Mouse (Mus musculus) macrophage (primary cell): ENCODE data around the gene Sppl3. TPM values are rescaled to one million over a fixed set of nuclear protein-coding genes. Genes with fewer than 3 reads are reported as not detected.

Experiments
- H3K27ac ChIP-seq: fragments of 350-480 bp; formaldehyde crosslinking; 2 replicates; pipeline ENCODE4 v1.9.0; 2021
- H3K36me3 ChIP-seq: fragments of 350-480 bp; formaldehyde crosslinking; 2 replicates; pipeline ENCODE4 v1.9.0; 2021; ENCODE audit errors: inconsistent target
- H3K4me3 ChIP-seq: fragments of 350-480 bp; formaldehyde crosslinking; 2 replicates; pipeline ENCODE4 v1.9.0; 2021; ENCODE audit errors: inconsistent target
- H3K79me2 ChIP-seq: fragments of 350-480 bp; formaldehyde crosslinking; 2 replicates; pipeline ENCODE4 v1.9.0; 2021; ENCODE audit errors: inconsistent target
- WGBS: methylation state at CpG from one replicate; pipeline ENCODE4 v1.1.7; 2026; ENCODE audit warnings: inconsistent platforms; ENCODE audit not compliant: missing documents; 5-methylcytosine and 5-hydroxymethylcytosine counted together
- polyA plus RNA-seq: library from polyadenylated mRNA; stranded (reverse); fragments of 250-400 nt; gene quantifications from 3 replicates; pipeline ENCODE4 v1.2.4, GENCODE M21; 2018; ENCODE audit warnings: inconsistent platforms

The Sppl3 gene
- polyA plus RNA-seq, 1 experiment from 2014 or later = 21.6 TPM

DNA sequence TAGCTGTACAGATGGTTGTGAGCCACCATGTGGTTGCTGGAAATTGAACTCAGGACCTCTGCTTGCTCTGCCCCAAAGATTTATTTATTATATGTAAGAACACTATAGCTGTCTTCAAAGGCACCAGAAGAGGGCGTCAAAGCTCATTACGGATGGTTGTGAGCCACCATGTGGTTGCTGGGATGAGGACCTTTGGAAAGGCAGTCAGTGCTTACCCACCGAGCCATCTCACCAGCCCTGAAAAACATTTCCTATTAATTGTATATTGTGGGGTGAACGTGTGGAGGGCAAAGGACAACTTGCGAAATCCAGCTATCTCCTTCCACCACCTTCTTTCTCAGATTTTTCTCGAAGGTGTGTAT is 32.1 kb upstream of the Sppl3 start:
- WGBS = 6% methylated on average over 6 of the region's 6 CpGs
- H3K27ac ChIP-seq = no peak overlapping the region
- H3K79me2 ChIP-seq = no peaks in the 10 kb centered on the region
- no peak overlapping the region; the same call in 1 of the 2 replicates for H3K4me3 ChIP-seq
- no peaks in the 10 kb centered on the region for H3K36me3 ChIP-seq

DNA sequence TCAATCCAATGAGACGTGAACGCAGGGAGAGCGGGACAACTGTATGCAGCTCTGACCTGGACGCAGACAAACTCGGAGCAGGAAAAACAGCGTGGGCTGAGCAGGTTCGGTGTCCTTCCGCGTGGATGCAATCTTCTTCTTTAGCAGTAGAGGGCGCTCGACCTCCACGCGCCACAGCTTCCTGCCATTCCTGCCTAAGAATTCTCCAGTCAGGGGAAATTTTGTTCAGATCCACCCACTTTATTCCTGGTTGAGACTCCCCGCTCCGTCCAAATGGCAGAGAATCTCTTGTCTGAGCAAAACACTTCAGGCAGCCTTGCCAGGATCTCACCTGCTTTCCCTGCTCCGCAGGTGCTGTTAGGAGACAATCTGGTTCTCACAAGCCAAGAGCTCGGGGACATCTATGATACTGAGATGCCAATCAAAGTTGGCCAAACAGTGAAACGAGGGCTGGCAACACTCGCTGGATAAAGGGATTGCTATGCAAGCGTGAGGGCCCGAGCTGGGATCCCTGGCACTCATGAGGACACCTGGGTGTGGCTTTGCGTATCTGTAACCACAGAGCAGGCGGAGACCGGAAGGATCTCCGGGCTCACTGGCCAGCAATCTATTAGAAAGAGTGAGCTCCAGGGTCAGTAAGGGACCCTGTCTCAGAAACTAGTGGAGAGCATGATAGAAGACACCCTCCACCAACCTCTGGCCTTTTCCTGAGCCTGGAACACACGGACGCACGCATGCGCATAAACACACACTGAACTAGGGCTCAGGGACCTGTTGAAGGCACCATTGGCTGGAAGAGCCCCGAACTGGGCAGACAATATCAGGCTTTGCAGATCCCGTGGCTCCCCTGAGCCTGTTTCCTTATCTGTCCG is 31.5 kb upstream of the Sppl3 start:
- WGBS = 9% methylated on average over 32 of the region's 32 CpGs
- Histone ChIP-seq H3K79me2 (no peaks in the 10 kb centered on the region), H3K36me3 (no peaks in the 10 kb centered on the region), H3K4me3 (peak overlapping the region; percentile 26), H3K27ac (no peak overlapping the region)

DNA sequence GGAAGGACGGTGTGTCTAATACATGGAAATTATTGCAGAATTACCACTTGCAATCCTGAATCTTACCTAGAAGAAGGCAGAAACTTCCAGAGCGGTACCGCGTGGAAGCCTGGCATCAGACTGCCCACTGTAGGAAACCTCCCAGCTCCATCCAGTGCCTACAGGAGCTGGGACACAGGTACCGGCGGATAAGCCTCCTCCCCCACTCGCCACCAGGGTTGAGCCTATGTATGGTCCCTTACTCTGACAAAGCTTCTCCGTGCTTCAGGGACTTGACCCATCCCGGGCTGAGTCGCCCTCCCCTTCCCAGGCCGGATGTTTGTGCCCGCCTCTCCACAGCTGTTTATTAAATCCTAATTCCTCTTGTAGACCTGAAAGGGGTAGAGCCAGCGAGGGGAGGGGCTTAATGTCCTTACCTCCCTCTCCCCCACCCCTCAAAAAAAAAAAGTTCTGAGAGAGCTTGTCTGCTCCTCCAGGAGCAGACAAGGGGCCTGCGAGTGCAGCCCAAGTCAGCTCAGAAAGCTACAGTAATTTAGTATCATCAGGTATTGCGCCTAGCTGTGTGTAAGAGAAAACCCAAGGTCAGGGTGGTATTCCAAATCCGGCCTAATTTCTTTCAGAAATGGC is 30.7 kb upstream of the Sppl3 start:
- no peaks in the 10 kb centered on the region for H3K36me3 ChIP-seq
- H3K27ac ChIP-seq = no peak overlapping the region
- H3K4me3 ChIP-seq = no peak overlapping the region; the same call in 1 of the 2 replicates
- H3K79me2 ChIP-seq = no peaks in the 10 kb centered on the region
- 62% methylated on average over 13 of the region's 16 CpGs for WGBS

DNA sequence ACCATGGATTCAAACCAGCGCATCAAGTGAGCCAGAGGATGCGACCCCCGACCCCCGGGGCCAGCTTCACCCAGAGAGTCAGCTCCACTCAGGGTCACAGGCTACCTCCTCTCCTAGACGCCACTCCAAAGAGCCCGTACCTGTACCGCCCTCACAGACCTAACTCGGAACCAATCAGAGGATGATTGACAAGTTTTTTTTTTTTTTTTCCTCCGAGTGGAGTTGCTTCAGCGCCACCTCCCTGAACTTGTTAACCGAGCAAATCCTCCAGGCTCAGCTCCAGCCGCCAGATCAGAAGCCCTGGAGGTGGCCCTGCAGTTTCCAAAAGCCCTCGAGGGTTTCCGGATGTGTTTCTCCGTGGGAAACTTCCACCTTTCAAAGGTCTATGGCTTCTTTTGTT is 28.9 kb upstream of the Sppl3 start:
- Histone ChIP-seq H3K4me3 (no peak overlapping the region), H3K27ac (no peak overlapping the region), H3K79me2 (no peaks in the 10 kb centered on the region), H3K36me3 (no peaks in the 10 kb centered on the region)
- WGBS = 68% methylated on average over 14 of the region's 15 CpGs

DNA sequence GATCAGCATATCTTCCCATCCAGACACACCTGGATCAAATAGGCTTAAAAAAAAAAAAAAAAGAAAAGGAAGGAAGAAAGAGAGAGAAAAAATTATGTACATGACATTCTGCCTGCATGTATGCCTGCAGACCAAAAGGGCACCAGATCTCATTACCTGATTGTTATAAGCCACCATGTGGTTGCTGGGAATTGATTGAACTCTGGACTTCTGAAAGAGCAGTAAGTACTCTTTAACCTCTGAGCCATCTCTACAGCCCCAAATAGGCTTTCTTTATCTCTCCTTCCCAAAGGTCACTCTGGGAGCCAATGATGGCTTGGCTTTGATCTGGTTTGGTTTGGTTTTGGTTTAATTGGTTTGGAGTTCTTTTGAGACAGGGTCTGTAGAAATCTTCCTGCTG is 25.9 kb upstream of the Sppl3 start:
- H3K27ac ChIP-seq = no peak overlapping the region
- H3K79me2 ChIP-seq = no peaks in the 10 kb centered on the region
- no peaks in the 10 kb centered on the region for H3K36me3 ChIP-seq
- no peak overlapping the region for H3K4me3 ChIP-seq

DNA sequence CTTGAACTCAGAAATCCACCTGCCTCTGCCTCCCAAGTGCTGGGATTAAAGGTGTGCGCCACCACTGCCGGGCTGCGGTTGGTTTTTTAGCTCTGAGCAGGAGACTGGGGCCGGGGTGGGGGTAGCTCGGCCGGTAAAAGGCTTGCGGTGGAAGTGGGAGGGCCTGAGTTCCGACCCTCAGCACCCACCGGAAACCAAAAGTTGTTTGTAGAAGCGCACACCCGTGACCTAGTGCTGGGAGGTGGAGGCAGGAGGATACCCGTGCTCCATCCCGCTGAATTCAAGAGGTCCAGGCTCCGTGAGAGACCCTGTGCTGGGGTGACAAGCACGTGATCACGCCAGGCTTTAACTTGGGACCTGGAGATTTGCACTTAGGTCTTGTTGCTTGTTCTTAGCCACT is 14.5 kb upstream of the Sppl3 start:
- Histone ChIP-seq H3K27ac (no peak overlapping the region), H3K36me3 (no peaks in the 10 kb centered on the region), H3K79me2 (no peaks in the 10 kb centered on the region), H3K4me3 (no peak overlapping the region)
- 68% methylated on average over 15 of the region's 16 CpGs for WGBS

DNA sequence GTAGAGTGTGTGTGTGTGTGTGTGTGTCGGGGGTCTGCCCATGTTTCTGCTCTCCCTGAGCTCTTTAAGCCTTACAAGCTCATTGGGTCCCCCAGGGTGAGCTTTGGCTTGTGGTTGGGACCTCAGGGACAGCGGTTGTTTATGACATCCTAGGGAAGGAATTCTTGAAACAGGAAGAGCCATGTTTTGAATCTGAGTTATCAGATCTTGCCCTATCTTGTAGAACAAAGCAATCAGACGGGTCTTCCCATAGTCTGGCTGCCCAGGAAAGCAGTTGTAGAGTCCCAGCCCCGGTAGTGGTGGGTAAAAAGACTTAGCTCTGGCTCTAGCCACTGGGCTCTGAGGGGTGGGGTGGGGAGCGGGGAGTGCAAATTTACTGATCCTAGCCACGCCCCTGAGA is 13.6 kb upstream of the Sppl3 start:
- Histone ChIP-seq H3K4me3 (no peak overlapping the region), H3K27ac (no peak overlapping the region), H3K79me2 (no peaks in the 10 kb centered on the region), H3K36me3 (no peaks in the 10 kb centered on the region)
- 41% methylated on average over 6 of the region's 6 CpGs for WGBS

DNA sequence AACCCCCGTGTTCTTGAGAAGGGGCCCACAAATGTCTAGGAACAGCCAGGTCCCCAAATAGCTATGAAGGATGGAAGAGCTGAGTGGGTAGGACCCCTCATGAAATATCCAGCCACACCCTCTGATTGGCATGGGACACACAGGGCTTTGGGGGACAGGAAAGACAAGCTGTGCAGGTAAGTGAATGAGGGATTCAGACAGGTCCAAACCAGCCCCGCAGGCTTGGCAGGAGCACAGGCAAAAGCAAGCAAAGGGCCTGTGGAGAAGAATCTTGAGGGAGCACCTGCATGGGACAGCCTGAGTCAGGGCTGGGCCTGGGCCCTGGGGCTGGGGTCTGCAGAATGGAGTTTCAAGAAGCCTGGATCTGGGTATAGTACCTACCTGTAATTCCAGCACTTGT is 10.4 kb upstream of the Sppl3 start:
- no peak overlapping the region for H3K27ac ChIP-seq
- H3K79me2 ChIP-seq = no peaks in the 10 kb centered on the region
- H3K4me3 ChIP-seq = no peak overlapping the region
- 83% methylated on average over 2 of the region's 2 CpGs for WGBS
- H3K36me3 ChIP-seq = no peaks in the 10 kb centered on the region

DNA sequence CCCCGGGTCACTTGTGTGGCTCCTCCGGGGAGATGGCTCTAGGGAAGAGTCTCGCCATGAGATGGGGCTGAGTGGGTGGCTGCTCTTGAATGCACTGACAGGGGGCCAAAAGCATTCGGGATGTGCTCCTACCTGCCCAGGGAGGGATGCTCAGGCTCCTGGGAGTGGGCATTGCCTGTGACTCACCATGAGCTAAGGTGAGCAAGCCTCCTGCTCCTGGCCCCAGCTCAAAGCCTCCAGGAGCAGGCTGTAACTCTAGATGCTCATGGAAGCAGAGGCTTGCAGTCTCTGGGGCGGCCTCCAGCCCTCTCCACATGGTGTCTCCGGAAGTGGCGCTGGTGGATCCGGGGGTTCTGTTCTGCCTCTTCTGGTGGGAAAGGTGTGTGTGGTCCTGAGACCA is 9.5 kb upstream of the Sppl3 start:
- Histone ChIP-seq H3K27ac (no peak overlapping the region), H3K4me3 (no peak overlapping the region), H3K79me2 (no peaks in the 10 kb centered on the region), H3K36me3 (no peaks in the 10 kb centered on the region)
- 90% methylated on average over 8 of the region's 8 CpGs for WGBS

DNA sequence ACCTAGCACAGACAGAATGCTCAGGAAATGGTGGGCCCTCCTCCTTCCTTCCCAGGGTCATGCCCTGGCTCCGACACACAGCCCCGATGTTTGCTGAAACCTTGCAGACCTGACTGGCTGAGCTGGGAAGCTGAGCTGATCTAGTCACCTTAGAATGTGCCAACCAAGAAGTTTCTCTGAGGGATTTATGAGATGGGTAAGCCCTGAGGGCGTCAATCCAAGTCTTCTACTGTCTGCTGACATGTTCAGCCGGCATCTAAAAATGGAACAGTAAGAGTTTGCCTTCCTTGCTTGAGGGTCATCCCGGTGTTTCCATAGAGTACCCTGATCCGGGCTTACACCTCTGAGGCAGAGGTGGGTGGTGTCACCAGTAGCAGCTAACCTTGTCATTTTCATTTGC is 8.2 kb upstream of the Sppl3 start:
- no peaks in the 10 kb centered on the region for H3K79me2 ChIP-seq
- no peaks in the 10 kb centered on the region for H3K36me3 ChIP-seq
- 43% methylated on average over 6 of the region's 6 CpGs for WGBS
- H3K27ac ChIP-seq = no peak overlapping the region
- H3K4me3 ChIP-seq = no peak overlapping the region

DNA sequence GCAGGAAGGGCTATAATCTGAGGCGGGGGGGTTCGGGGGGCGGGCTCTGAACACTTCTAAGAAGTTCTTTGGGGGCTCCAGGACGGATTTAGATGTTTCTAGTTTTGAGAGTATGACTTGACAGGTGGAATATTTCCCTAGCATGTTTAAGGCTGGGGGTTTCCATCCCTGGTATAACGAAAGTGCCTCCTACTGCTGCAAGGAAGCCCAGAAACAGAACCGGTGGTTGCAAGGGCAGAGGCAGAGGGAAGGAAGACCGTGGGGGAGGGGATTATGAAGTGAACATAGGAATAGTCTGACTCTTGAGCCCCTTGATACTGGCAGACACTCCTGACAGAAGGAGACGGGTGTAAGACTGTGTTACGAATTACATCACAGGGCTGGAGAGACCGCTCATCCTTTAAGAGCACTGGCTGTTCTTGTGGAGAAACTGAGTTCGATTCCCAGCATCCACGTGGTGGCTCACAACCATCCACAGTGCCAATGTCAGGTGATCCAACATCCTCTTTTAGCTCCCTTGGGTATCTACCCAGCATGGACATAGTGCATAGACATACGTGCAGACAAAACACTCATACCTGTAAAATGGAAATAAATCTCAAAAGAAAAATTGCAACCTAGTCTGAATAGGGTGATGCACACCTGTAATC is 7.6 kb upstream of the Sppl3 start:
- no peak overlapping the region for H3K27ac ChIP-seq
- no peaks in the 10 kb centered on the region for H3K79me2 ChIP-seq
- H3K4me3 ChIP-seq = no peak overlapping the region
- 39% methylated on average over 13 of the region's 13 CpGs for WGBS
- no peaks in the 10 kb centered on the region for H3K36me3 ChIP-seq

DNA sequence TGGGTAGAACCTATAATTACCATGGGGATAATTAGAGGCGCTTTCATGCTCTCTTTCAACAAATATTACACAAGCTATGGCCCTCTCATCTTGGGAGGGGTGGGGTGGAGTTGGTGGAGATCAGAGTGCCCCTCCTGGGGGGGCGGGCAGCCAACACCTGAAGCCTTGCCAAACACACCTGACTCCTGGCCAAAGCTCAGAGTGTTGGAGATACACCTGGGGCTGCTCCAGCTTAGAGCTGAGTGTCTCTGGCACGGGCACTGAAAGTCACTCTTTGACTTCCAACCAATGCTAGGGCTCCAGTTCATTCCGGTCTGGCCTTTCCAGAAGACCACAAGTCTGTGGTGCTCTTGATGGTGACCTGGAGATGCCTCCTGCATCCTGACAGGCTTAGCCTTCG is 3.2 kb upstream of the Sppl3 start:
- Histone ChIP-seq H3K4me3 (no peak overlapping the region), H3K36me3 (no peaks in the 10 kb centered on the region), H3K79me2 (peaks cover 13% of the 10 kb centered on the region), H3K27ac (no peak overlapping the region)
- 93% methylated on average over 5 of the region's 5 CpGs for WGBS

DNA sequence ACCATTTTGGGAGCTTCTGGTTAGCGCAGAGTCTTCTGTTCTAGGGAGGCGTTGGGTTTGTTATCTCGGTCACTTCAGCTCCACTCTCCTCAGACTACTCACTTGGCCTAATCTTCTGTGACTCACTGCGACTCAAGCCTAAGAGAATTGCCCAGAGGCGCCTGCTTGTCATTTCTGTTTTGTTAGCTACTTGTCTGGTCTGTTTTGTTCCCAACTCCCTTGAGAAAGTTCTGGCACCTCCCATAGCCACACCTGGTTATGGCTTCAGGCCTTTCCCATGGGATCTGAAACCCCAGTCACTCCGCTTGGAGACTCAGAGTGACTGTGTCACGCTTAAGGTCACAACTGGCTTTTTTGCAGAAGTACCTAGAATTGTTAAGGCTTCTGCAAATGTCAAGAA is 2.6 kb upstream of the Sppl3 start:
- Histone ChIP-seq H3K4me3 (no peak overlapping the region), H3K36me3 (no peaks in the 10 kb centered on the region), H3K27ac (no peak overlapping the region), H3K79me2 (peaks cover 18% of the 10 kb centered on the region)
- WGBS = 97% methylated on average over 7 of the region's 7 CpGs

DNA sequence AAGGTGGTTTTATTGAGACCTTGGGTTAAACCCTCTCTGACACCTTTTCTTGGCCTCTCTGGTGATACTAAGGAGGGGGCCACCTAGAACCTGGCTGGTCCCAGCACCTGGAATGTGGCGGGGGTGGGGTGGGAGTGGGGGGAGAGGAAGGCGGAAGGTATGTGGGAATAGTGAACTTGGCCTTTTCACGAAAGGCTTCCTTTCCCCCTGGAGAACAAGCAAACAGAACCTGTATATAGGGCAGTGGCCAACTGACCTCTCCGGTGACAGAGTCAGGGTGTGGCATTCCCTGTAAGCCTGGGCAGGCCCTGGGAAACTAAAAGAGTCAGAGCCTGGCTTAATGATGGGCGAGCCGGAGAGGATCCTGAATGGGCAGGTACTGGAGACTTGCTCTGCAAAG is 1.8 kb upstream of the Sppl3 start:
- H3K27ac ChIP-seq = no peak overlapping the region
- WGBS = 97% methylated on average over 4 of the region's 6 CpGs

DNA sequence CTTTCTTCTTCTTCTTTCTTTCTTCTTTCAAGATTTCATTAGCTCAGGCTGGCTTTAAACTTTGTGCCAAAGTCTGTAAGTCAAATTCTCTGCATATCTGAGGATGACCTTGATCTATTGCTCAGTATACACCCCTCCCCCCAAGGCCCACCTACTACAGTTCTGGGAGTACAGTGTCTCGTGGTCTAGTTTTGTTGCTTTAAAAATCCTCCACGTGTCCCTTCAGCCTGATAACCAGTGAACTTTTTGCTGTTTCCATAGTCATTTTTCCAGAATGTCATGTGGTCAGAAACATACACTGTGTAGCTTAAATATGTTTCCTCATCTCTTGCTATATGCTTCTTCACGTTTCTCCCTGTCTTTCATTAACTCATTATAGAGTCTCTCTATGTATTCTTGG is 976 bp upstream of the Sppl3 start:
- no peaks in the 10 kb centered on the region for H3K36me3 ChIP-seq
- H3K27ac ChIP-seq = no peak overlapping the region
- no peak overlapping the region for H3K4me3 ChIP-seq
- WGBS = 63% methylated on average over 3 of the region's 3 CpGs
- H3K79me2 ChIP-seq = peaks cover 34% of the 10 kb centered on the region

More for the DNA sequence above, 1.8 kb upstream of the Sppl3 start:
- Histone ChIP-seq H3K79me2 (peaks cover 26% of the 10 kb centered on the region), H3K36me3 (no peaks in the 10 kb centered on the region), H3K4me3 (no peak overlapping the region)
